Mouse (Mus musculus): ENCODE results near the gene Pdcd4.
A peak's percentile ranks its signal among the peaks of the same experiment; 100 is the strongest.
"Not testable (repeated sequence)": the region's sequence is repeated elsewhere in the genome, so short reads cannot be mapped to it uniquely, and the experiment has no call there.

Pdcd4 gene

DNA sequence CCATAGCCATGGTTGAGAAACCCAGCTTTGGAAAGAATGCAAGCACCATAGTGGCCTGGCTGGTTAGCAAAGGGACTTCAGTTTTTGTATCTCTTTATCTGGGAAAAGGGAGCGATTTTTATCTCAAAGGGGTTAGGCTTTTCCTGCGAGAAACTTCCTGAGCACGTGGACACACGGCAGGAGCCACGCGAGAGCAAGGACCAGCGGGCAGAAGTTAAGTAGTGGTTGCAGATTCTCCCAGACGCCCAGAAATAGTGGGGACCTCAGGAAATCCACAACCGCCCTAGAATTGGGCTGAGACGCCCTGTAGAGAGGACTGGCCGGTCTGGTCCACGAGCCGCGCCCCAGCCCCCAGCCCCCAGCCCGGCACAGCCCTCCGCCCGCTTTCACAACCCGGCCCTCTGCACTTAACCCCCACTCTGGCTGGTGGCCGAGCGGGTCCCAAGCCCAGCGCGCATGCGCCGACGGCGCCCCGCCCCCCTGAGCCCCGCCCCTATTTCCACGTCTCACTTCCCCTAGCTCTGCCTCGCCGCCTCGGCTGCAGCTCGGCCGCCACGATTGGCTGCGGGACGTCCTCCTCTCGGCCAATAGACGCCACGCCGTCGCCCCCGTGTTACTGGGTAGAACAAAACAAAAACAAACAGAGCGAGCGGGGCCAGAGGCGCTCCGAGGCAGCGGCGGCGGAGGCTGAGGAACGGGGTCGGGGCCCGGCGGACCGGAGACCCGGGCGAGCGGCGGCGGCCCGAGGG lies 10.9 kb downstream of the Pdcd4 start:
- peak; percentile 99 for DNase-seq

DNA sequence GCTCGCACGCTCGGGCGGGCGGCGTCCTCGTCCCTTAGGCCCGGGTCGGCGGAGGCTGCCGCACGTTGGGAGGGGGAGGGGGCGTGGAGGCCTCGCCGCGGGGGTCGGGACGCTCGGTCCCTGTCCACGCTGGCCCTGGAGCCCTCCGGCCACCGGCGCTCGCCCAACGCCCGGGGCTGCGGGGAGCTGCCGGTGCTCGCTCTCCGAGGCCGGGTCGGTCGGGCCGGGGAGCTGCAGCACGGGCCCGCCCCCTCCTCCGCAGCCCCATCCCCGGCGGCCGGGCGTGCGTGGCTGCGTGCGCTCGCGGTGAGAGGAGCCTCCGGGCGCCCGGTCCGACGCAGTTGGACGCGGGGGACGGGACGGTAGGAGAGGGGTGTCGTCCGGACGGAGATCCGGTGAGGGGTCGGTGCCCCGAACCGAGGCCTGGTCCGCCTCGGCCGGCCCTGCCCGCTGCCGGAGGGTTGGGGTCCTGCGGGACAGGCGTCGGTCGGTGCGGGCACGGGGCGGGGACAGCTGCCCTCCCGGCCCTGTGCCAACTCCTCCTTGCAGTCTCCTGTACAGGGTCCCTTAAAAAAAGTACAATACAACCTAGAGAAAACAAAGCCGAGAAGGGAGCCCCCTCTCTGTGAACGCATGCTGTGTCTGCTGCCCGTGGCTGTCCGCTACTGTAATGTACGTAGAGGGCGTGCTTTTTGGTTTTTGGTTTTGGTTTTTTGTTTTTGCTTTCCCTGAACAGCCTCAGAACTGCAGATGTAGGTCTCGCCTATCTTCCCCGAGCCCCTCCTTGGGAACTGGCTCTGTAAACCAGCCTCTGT lies 11.7 kb downstream of the Pdcd4 start:
- DNase-seq = peak; percentile 50

DNA sequence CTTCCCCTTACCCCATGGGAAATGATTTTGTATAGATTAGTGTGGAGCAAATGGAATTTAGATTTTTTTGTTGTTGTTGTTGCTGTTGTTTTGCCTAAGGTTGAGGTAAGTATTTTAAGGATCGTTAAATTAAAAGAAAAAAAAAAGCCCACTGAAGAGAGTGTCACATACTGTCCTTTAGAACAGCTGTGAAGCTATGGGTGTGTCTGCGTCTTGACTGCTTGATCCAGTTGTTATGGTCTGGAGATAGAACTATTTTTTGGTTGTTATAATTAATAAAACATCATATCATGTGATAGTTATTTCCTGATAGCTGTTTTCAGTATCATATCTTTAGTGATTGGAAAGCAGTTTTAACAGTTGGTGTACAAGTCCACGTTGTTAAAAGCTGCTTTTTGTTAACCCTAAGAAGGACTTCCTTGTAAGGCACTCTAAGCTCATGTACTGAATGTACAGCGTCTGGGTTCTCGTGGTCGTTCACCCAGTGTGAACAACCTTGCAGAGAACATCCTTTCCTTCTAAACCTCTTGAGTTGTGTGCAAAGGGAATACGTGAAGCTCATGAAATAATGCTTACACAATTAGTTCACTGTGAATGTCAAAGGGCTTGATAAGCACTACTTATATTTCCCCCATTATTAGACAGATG lies 12.9 kb downstream of the Pdcd4 start:
- no peak for DNase-seq

DNA sequence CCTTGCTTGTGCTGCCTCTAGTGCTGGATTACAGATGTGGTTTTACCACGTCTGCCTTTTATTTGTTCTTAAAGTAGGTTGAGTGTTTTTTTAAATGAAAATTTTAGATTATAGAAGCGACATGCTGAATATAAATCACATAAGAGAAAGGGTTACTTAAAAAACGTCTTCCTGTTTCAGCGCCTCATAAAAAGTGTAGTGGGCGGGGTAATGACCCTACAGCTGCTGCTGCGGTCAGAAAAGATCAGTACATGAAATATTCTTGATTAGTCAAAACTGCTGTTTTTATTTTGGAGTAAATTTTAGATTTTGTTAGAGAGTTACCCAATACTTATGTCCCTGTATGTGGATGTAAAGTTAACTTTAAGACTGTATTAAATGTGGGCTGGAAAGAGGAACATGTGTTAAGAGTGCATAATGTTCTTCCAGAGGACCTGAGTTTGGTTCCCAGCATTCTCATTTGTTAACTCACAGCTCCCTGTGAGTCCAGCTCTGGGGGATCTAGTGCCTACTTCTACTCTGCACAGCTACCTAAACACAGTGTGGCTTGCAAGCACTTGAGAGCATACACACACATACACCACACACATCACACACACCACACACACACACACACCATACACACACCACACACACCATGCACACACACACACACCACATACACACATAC lies 14.1 kb downstream of the Pdcd4 start:
- DNase-seq = no peak

DNA sequence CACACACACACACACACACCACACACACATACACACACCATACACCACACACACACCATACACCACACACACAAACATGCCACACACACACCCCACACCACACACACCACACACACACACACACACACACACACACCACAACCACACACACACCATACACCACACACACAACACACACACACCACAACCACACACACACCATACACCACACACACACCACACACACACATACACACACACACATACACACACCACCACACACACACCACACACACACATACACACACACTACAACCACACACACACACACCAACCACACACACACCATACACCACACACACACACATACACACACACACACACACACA lies 14.7 kb downstream of the Pdcd4 start:
- DNase-seq = not testable (repeated sequence)

DNA sequence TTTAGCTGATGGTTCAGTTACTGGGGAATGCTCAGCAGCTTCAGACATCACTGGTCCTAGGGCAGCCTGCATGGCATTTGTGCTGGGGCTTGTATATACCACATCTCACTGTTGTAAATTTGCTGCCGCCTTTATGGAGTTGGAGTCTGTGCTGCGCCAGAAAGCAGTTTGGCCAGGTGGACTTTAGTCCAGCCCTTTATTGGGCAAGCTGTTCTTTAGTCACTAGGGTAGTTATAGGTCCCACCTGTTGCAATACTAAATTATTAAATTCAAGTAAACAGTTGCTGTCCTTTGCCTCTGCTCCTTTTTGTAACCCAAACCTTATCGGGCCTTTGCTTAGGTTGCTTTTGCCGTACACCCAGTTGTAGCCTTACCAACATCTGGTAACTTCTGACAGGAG lies 22.9 kb downstream of the Pdcd4 start:
- DNase-seq = no peak

DNA sequence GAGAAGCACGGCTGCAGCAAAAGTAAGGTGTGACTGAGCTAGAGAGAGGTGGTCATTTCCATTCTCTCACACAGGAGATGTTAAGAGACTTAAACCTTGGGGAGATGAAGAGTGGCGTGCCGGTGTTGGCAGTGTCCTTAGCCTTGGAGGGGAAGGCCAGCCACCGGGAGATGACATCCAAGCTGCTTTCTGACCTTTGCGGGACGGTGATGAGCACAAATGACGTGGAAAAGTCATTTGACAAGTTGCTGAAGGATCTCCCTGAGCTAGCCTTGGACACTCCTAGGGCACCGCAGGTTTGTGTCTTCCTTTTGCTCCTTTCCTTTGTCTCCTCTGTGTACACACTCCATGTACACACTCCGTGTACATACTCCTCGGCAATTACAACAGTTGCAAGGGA lies 27.5 kb downstream of the Pdcd4 start:
- no peak for DNase-seq

DNA sequence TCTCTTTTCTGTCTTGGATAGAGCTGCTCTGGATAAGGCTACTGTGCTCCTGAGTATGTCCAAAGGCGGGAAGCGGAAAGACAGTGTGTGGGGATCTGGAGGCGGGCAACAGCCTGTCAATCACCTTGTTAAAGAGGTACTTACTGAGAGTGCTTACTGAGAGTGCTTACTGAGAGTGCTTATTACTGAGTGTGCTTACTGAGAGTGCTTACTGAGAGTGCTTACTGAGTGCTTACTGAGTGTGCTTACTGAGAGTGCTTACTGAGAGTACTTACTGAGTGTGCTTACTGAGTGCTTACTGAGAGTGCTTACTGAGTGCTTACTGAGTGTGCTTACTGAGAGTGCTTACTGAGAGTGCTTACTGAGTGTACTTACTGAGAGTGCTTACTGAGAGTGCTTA lies 30.0 kb downstream of the Pdcd4 start:
- not testable (repeated sequence) for DNase-seq

DNA sequence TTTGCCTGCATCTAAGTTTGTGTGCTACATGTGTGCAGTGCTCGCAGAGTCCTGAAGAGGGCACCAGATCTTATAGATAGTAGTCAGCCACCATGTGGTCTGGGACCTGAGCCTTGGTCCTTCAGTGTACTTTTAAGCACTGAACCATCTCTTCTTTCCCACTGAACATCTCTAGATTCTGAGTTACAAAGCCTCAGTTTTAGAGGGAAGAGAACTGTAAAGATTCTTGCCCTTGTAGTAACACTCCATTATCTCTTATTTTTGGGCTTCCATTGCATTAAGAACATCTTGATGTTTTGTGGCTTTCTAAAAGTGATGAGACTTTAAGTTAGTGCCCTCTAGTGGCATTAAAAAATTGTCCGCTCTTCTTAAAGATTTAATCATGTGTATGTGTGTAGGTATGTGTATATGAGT lies 33.3 kb downstream of the Pdcd4 start:
- peak; percentile 45 for DNase-seq

DNA sequence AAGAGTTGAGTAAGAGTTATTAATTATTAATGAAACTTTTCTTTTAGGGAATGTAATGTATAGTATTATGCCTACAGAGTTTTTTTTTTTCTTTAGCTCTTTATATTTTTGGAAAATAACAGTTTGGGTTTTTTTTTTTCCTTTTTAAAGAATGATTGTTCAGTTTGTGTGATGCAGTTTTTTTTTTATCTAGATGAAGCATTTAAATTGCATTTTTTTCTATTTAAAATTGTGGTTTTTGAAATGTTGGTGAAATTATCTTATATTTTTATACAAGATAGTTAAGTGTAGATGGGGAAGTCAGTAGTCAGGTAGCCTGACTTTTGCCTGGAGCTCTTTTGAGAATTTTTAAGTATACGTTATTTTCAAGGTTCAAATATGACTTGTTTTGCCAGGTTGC lies 34.7 kb downstream of the Pdcd4 start:
- DNase-seq = no peak

DNA sequence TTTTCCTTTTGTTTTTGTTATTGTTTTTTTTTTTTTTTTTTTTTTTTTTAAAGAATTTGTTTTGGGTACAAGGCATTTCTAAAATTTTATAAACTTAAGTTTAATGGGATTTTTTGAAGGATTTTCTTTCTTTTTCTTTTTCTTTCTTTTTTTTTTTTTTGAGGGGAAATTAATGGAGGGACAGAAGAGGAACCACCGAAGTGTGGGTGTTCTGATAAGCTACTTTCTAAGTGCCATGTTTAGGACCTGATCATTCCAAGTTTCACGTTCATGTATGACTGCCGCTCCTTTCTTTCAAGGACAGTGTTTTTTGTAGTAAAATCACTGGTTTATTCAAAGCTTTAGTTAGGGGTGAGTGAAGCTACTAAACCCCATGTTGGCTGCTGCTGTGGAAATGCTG lies 37.2 kb downstream of the Pdcd4 start:
- DNase-seq = no peak

DNA sequence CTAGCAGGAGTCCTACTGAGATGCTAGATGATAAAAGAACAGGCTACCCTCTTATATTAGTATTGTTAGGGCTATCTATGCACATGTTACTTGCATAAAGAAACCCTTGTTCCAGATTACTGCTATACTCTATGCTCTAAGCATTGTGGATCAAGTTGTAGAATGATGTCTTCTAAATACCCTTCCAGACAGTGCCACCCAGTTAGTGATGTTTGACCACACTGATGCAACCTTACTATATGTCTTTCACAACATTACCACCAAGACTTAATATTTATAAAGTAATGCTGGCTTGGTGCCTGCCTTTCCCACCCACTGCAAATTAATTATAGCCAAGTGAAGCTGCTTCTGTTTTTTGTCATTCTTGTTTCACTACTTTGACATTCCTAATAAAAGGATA lies 41.0 kb downstream of the Pdcd4 start:
- no peak for DNase-seq

DNA sequence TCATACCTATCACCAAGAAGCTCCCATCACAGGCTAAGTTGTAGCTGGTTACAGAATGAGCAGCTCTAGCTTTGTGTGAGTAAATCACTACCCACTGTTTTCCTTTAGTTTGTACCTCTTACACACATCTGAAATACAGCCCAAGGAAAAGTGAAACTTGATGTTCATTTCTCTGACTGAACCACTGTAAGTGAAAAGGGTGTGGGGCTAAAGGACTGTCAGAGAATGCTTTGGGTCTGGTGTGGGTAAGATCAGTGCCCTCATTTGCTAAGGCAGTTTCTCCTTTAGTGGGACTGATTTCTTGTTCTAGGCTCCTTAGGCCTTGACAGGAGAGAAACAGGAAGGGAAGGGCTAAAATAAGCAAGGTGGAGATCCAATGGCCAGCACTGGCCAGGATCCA lies 42.0 kb downstream of the Pdcd4 start:
- no peak for DNase-seq

DNA sequence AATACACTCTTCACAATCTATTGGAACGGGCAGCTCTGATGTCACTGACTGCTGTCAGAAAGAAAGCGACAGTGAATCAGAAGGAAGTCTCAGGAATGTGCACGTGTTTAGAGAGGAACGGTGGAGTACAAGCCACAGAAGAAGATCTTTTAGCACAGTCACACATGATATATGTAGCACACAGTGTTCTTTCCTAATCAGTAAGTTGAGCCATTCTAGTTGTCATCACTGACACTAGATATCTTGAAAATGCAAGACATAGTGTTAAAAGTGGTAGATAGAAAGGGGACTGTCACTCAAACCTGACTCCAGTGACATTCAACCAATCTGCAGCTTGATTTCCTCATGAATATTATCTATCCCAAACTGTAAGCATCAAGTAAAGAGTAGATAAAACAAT lies 47.4 kb downstream of the Pdcd4 start:
- DNase-seq = no peak

DNA sequence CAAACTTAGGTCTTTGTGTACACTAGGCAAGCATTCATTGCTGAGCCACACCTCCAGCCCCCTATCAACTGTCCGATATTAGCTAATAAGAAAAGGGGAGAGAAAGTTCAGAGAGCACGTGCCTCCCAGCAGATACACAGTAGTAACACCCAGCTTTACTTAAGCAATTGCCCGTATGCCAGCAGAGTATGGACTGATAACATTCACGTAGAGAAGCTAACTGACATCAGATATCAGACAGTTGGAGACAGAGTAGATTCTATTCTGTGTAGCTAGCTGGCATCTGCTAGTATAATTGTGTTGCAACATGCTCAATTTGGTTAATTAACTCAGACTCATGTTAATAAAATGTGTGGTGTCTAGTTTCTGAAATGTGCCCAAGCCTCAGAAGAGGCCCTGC lies 49.1 kb downstream of the Pdcd4 start:
- peak; percentile 37 for DNase-seq

DNA sequence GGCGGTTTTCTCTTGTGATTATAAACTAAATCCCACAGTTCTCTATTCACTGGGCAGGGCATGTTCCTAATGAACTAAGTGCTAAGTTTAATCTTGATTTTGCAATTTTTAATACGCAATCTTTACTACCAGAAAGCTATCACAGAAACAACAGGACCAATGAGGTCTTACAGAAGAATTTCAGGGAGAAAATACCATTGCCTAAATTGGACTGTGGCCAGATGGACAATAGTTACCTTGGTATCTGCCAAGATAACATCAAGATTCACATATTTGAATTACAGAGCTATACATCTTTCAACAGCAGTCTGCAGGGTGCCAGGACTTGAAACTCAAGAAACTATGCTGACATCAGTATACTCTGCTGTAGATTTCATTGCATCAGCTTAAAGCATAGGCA lies 50.3 kb downstream of the Pdcd4 start:
- DNase-seq = no peak

DNA sequence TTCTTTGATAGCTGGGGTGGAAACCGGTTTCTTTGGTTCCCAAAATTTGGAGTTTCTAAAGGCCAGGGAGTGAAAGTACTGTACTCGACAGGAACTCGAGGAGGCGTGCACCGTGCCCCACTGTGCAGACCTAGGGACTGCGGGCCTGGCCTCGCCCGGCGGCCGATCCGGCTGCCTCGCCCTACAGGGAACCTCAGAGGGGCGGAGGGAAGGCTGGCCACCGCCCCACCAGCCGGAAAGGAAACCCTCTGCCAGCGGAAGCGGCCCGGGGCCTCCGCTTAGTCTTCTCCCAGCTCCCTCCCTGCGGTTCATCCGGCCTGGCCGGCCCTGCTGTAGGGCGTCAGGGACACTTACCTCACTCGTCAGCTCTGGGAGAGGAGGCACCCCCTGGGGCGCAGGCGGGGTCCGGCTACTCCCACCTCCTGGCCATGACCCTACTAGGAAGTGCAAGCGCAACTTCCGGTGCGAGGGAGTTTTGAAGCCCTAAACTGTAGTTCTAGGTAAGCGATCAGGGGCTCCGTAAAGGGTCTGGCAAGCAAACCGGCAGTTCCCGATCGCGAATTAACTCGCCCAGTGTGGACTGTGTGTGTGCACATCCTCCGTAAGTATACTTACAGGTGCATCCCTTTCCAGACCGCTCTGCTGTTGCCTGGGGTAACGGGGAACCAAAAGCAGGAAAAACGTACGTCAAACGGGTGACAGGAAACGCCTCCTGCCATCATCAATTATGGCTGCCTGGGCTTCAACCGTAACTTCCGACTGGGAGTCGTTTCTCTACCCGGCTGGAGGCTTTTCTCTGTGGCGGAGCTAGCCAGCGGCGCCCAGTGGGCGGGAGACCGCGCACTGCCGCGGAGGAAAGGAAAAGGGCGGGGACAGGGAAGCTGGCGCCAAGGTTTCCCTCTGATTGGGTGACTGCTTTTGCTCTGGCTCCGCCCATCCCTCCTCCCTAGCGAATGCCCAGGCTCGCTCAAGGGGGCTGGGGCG lies 52.1 kb downstream of the Pdcd4 start, which contains the start of the genes Shoc2 and Bbip1:
TSS of gene Shoc2 (plus strand) at position 505 of the 984 bp plus-strand sequence.
TSS of gene Bbip1 (minus strand) at position 826 of the 984 bp plus-strand sequence.
- peak; percentile 100 for DNase-seq

DNA sequence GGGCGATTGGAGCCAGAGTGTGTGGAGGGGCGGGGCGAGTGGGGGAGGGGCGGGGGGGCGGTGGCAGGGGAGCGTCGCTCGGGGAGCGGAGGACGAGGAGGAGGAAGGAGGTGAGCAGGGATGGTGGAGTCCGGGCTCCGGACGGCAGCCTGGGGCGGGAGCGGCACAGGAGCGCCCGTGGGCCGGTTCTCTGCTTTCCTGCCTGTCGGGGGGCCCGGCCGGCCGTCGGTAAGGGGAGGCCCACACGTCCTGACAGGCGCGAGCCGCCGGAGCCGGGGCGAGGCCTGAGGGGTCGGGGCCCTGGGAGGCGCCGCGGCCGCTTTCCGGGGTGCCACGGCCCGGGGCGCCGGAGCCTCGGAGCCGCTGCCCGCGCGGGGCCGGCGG lies 52.7 kb downstream of the Pdcd4 start:
- DNase-seq = no peak

DNA sequence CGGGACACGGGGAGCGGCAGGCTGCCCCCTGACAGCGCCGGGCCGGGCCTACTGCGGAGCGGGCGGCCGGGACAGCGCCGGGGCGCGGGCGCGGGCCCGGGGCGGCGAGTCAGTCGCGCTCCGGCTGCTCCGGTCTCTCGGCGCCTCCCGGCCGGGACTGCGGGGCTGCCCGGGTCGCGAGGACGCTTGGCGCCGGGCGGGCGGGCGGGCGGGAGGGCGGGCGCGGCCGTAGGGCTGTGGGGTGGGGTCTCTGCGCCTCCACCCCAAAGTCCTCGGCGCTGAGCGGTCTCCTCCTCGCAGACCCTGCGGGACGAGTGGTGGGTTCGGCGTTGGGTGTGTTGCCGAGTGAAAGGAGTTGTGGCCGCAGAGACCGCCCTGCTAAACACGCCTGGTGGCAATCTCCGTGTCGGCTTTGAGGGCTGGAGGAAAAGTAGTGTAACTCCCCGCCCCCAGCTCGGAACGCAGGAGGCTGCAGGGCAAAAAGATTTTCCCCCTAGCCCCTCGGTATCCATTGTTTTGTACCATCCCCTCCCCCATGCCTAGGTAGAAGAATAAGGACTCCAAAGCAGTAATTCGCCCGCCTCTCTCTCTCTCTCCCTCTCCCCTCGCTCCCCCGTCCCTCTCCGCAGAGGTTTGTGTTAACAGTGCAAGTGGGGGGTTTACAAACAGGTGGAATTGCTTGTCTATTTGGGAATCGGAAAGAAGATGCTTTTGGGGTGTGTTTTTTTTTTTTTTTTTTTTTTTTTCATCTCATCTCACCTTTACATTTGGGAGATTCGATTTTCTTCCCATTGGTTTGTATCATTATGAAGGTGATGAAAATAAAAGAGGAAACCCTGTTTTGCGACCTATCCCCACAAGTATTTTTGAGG lies 53.4 kb downstream of the Pdcd4 start:
- peak; percentile 68 for DNase-seq

DNA sequence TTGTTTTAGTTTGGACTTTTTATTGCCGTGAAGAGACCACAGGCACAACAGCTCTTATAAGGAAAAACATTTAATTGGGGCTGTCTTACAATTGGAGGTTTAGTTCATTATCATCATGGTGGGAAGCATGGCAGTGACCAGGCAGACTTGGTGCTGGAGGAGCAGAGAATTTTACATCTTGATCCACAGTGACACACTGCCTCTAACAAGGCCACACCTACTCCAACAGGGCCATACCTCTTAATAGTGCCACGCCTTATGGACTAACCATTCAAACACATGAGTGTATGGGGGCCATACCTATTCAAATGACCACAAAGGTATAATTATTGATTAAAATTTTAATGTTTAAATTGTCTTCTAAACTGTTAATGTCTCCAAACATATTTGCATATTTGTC lies 65.5 kb downstream of the Pdcd4 start:
- peak; percentile 20 for DNase-seq

DNA sequence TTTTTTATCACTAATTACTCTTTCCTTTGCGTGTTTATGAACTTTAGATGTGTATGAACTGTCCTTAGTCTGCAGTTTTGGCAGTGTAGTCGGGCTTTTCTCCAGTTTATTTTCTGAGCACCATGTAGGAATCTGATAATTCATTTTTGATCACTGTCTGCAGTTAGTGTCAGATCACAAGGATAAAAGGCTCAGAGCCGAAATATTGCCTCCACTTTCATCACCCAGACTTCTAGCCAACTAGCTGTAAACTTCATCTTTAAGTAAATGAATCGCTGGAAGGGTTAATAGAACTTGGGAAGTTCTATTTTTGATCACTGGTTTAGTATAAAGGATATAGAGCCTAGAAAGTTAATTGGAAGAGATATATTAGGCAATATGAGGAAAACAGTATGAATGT lies 70.5 kb downstream of the Pdcd4 start:
- no peak for DNase-seq

Data from liver (tissue).